Mouse (Mus musculus): ENCODE results near the gene 1700029H14Rik. TPM values are rescaled to one million over a fixed set of nuclear protein-coding genes. Genes with fewer than 3 reads are reported as not detected.
A peak's percentile ranks its signal among the peaks of the same experiment; 100 is the strongest.

The 1700029H14Rik gene
- polyA plus RNA-seq, 1 experiment = 0.22 TPM

GRCm38 (mm10) chr8:13600716-13601115 is 38.5 kb upstream of the 1700029H14Rik start:
- H3K36me3 ChIP-seq (ENCODE audit: control insufficient read depth, insufficient read depth, low read length) = peaks cover 22% of the 10 kb centered on the region
- peak overlapping the region; percentile 95 for H3K27ac ChIP-seq (ENCODE audit: insufficient read depth, low read length)
- 9% methylated on average over 10 of the region's 10 CpGs for WGBS
- H3K4me1 ChIP-seq (ENCODE audit: control insufficient read depth, insufficient read depth, insufficient read length) = peaks cover 51% of the 10 kb centered on the region; the same call in 1 of the 2 replicates
- H3K27me3 ChIP-seq (ENCODE audit: control insufficient read depth, insufficient read depth, low read length) = no peaks in the 10 kb centered on the region
- peak overlapping the region; percentile 29; the same call in 1 of the 2 replicates for H3K4me3 ChIP-seq (ENCODE audit: extremely low read depth, insufficient read depth, insufficient read length)
- TF ChIP-seq POLR2A (IDR thresholded peaks at IDR 0.05; ENCODE audit: low read depth, low read length) = no peak
- TF ChIP-seq CTCF (IDR thresholded peaks at IDR 0.05; ENCODE audit: extremely low read depth, insufficient read depth, insufficient read length, insufficient replicate concordance) = no peak
- DNase-seq (ENCODE audit: low read depth in 1 of 2, low spot score in 2 of 2) = peak in 1 of 2 experiments; percentile 62

GRCm38 (mm10) chr8:13600204-13600603 is 37.9 kb upstream of the 1700029H14Rik start:
- H3K4me1 ChIP-seq (ENCODE audit: control insufficient read depth, insufficient read depth, insufficient read length) = peaks cover 52% of the 10 kb centered on the region; the same call in 1 of the 2 replicates
- 2% methylated on average over 7 of the region's 7 CpGs for WGBS
- DNase-seq (ENCODE audit: low read depth in 1 of 2, low spot score in 2 of 2) = peak; percentile 78 to 84
- TF ChIP-seq CTCF (IDR thresholded peaks at IDR 0.05; ENCODE audit: extremely low read depth, insufficient read depth, insufficient read length, insufficient replicate concordance) (no peak), POLR2A (IDR thresholded peaks at IDR 0.05; ENCODE audit: low read depth, low read length) (no peak; the same call in 1 of the 2 replicates)
- H3K4me3 ChIP-seq (ENCODE audit: extremely low read depth, insufficient read depth, insufficient read length) = peak overlapping the region; percentile 27; the same call in 1 of the 2 replicates
- H3K27me3 ChIP-seq (ENCODE audit: control insufficient read depth, insufficient read depth, low read length) = no peaks in the 10 kb centered on the region
- H3K27ac ChIP-seq (ENCODE audit: insufficient read depth, low read length) = peak overlapping the region; percentile 95
- peaks cover 18% of the 10 kb centered on the region for H3K36me3 ChIP-seq (ENCODE audit: control insufficient read depth, insufficient read depth, low read length)

- DNase-seq (ENCODE audit: low read depth in 1 of 2, low spot score in 2 of 2) = no peak
- WGBS = 68% methylated on average over 6 of the region's 6 CpGs
- Histone ChIP-seq H3K36me3 (ENCODE audit: control insufficient read depth, insufficient read depth, low read length) (peaks cover 10% of the 10 kb centered on the region; the same call in 1 of the 2 replicates), H3K27ac (ENCODE audit: insufficient read depth, low read length) (peak overlapping the region; percentile 11; the same call in 1 of the 2 replicates), H3K4me1 (ENCODE audit: control insufficient read depth, insufficient read depth, insufficient read length) (peaks cover 69% of the 10 kb centered on the region), H3K4me3 (ENCODE audit: extremely low read depth, insufficient read depth, insufficient read length) (no peak overlapping the region), H3K27me3 (ENCODE audit: control insufficient read depth, insufficient read depth, low read length) (no peaks in the 10 kb centered on the region)
- TF ChIP-seq POLR2A (IDR thresholded peaks at IDR 0.05; ENCODE audit: low read depth, low read length) = no peak
- no peak for TF ChIP-seq CTCF (IDR thresholded peaks at IDR 0.05; ENCODE audit: extremely low read depth, insufficient read depth, insufficient read length, insufficient replicate concordance)
Measured at GRCm38 (mm10) chr8:13597777-13598176, 35.5 kb upstream of the 1700029H14Rik start.

GRCm38 (mm10) chr8:13595861-13596260 is 33.6 kb upstream of the 1700029H14Rik start:
- H3K4me1 ChIP-seq (ENCODE audit: control insufficient read depth, insufficient read depth, insufficient read length) = peaks cover 60% of the 10 kb centered on the region
- WGBS = 71% methylated on average over 6 of the region's 6 CpGs
- TF ChIP-seq CTCF (IDR thresholded peaks at IDR 0.05; ENCODE audit: extremely low read depth, insufficient read depth, insufficient read length, insufficient replicate concordance) (peak; percentile 51; the same call in 1 of the 2 replicates), POLR2A (IDR thresholded peaks at IDR 0.05; ENCODE audit: low read depth, low read length) (no peak)
- peak overlapping the region; percentile 97 for H3K27ac ChIP-seq (ENCODE audit: insufficient read depth, low read length)
- no peaks in the 10 kb centered on the region for H3K27me3 ChIP-seq (ENCODE audit: control insufficient read depth, insufficient read depth, low read length)
- peak in 1 of 2 experiments; percentile 62 for DNase-seq (ENCODE audit: low read depth in 1 of 2, low spot score in 2 of 2)
- peaks cover 12% of the 10 kb centered on the region for H3K36me3 ChIP-seq (ENCODE audit: control insufficient read depth, insufficient read depth, low read length)
- no peak overlapping the region for H3K4me3 ChIP-seq (ENCODE audit: extremely low read depth, insufficient read depth, insufficient read length)

GRCm38 (mm10) chr8:13594884-13595323 is 32.6 kb upstream of the 1700029H14Rik start:
- peaks cover 54% of the 10 kb centered on the region for H3K4me1 ChIP-seq (ENCODE audit: control insufficient read depth, insufficient read depth, insufficient read length)
- peak overlapping the region; percentile 26; the same call in 1 of the 2 replicates for H3K4me3 ChIP-seq (ENCODE audit: extremely low read depth, insufficient read depth, insufficient read length)
- no peaks in the 10 kb centered on the region for H3K27me3 ChIP-seq (ENCODE audit: control insufficient read depth, insufficient read depth, low read length)
- WGBS = 4% methylated on average over 11 of the region's 11 CpGs
- peak; percentile 88 to 91 for DNase-seq (ENCODE audit: low read depth in 1 of 2, low spot score in 2 of 2)
- H3K36me3 ChIP-seq (ENCODE audit: control insufficient read depth, insufficient read depth, low read length) = peaks cover 21% of the 10 kb centered on the region
- peak; percentile 27; the same call in 1 of the 2 replicates for TF ChIP-seq POLR2A (IDR thresholded peaks at IDR 0.05; ENCODE audit: low read depth, low read length)
- TF ChIP-seq CTCF (IDR thresholded peaks at IDR 0.05; ENCODE audit: extremely low read depth, insufficient read depth, insufficient read length, insufficient replicate concordance) = no peak
- H3K27ac ChIP-seq (ENCODE audit: insufficient read depth, low read length) = peak overlapping the region; percentile 97

- 47% methylated on average over 8 of the region's 8 CpGs for WGBS
- no peak for DNase-seq (ENCODE audit: low read depth in 1 of 2, low spot score in 2 of 2)
- Histone ChIP-seq H3K27me3 (ENCODE audit: control insufficient read depth, insufficient read depth, low read length) (no peaks in the 10 kb centered on the region), H3K4me1 (ENCODE audit: control insufficient read depth, insufficient read depth, insufficient read length) (peaks cover 39% of the 10 kb centered on the region), H3K36me3 (ENCODE audit: control insufficient read depth, insufficient read depth, low read length) (peaks cover 33% of the 10 kb centered on the region), H3K27ac (ENCODE audit: insufficient read depth, low read length) (peak overlapping the region; percentile 97), H3K4me3 (ENCODE audit: extremely low read depth, insufficient read depth, insufficient read length) (no peak overlapping the region)
- no peak for TF ChIP-seq CTCF (IDR thresholded peaks at IDR 0.05; ENCODE audit: extremely low read depth, insufficient read depth, insufficient read length, insufficient replicate concordance)
- TF ChIP-seq POLR2A (IDR thresholded peaks at IDR 0.05; ENCODE audit: low read depth, low read length) = no peak
Measured at GRCm38 (mm10) chr8:13593340-13593739, 31.1 kb upstream of the 1700029H14Rik start.

- Histone ChIP-seq H3K4me3 (ENCODE audit: extremely low read depth, insufficient read depth, insufficient read length) (no peak overlapping the region), H3K27ac (ENCODE audit: insufficient read depth, low read length) (no peak overlapping the region), H3K36me3 (ENCODE audit: control insufficient read depth, insufficient read depth, low read length) (peaks cover 37% of the 10 kb centered on the region), H3K4me1 (ENCODE audit: control insufficient read depth, insufficient read depth, insufficient read length) (peaks cover 25% of the 10 kb centered on the region), H3K27me3 (ENCODE audit: control insufficient read depth, insufficient read depth, low read length) (no peaks in the 10 kb centered on the region)
- TF ChIP-seq CTCF (IDR thresholded peaks at IDR 0.05; ENCODE audit: extremely low read depth, insufficient read depth, insufficient read length, insufficient replicate concordance) (no peak), POLR2A (IDR thresholded peaks at IDR 0.05; ENCODE audit: low read depth, low read length) (no peak)
- 89% methylated on average over 6 of the region's 6 CpGs for WGBS
- no peak for DNase-seq (ENCODE audit: low read depth in 1 of 2, low spot score in 2 of 2)
Measured at GRCm38 (mm10) chr8:13591246-13591645, 29.0 kb upstream of the 1700029H14Rik start.
